Mouse (Mus musculus) neural tube, embryonic 13.5 days (tissue): Measurements from ENCODE around the gene Nppb. TPM values are rescaled to one million over a fixed set of nuclear protein-coding genes. Genes with fewer than 3 reads are reported as not detected.

Source experiments
- ATAC-seq: fragments of 200-750 bp; cut with Nextera tagmentation; 2 replicates; pipeline ENCODE4 v1.8.0; 2017; ENCODE audit warnings: low read depth, mild to moderate bottlenecking, moderate TSS enrichment, moderate library complexity
- H3K27ac ChIP-seq: fragments of 300-500 bp; sonication (generic); replicated peaks from 2 replicates; pipeline ENCODE4 v1.5.1; 2015; ENCODE audit warnings: moderate library complexity, mild to moderate bottlenecking, inconsistent platforms
- H3K27me3 ChIP-seq: fragments of 300-500 bp; sonication (generic); 2 replicates; pipeline ENCODE4 v1.6.1; 2015; ENCODE audit warnings: mild to moderate bottlenecking, inconsistent platforms
- H3K36me3 ChIP-seq: fragments of 300-500 bp; sonication (generic); 2 replicates; pipeline ENCODE4 v1.6.1; 2015; ENCODE audit warnings: mild to moderate bottlenecking, inconsistent platforms
- H3K4me1 ChIP-seq: fragments of 300-500 bp; sonication (generic); replicated peaks from 2 replicates; pipeline ENCODE4 v1.6.1; 2015; ENCODE audit warnings: inconsistent platforms
- H3K4me2 ChIP-seq: fragments of 300-500 bp; sonication (generic); 2 replicates; pipeline ENCODE4 v1.6.1; 2015; ENCODE audit warnings: inconsistent platforms, mild to moderate bottlenecking, moderate library complexity
- H3K4me3 ChIP-seq: fragments of 300-500 bp; sonication (generic); 2 replicates; pipeline ENCODE4 v1.5.1; 2015; ENCODE audit warnings: mild to moderate bottlenecking, inconsistent platforms
- H3K9ac ChIP-seq: fragments of 300-500 bp; sonication (generic); 2 replicates; pipeline ENCODE4 v1.6.1; 2015; ENCODE audit warnings: moderate library complexity, mild to moderate bottlenecking, inconsistent platforms
- H3K9me3 ChIP-seq: fragments of 300-500 bp; sonication (generic); 2 replicates; pipeline ENCODE4 v1.6.1; 2016; ENCODE audit warnings: inconsistent platforms
- WGBS: fragments of 180-500 bp; shearing (Covaris S2); methylation state at CpG from one replicate; pipeline ENCODE4 v1.1.7; 2015; 5-methylcytosine and 5-hydroxymethylcytosine counted together
- polyA plus RNA-seq: library from polyadenylated mRNA; unstranded; fragments of >200 nt; fragmentation: Nextera tagmentation; extraction: Ambion mirVana; gene quantifications from 2 replicates; pipeline ENCODE4 v1.2.1, GENCODE M21; 2015

The Nppb gene
- polyA plus RNA-seq = 0.43 TPM in 1 of 2 replicates, not detected in the other

- Histone ChIP-seq H3K36me3 (no peaks in the 10 kb centered on the region), H3K4me3 (no peak within 1 kb of the TSS), H3K4me1 (no peaks in the 10 kb centered on the region), H3K9me3 (no peaks in the 10 kb centered on the region), H3K4me2 (no peak within 1 kb of the TSS), H3K27ac (no peak within 1 kb of the TSS), H3K27me3 (no peaks in the 10 kb centered on the region), H3K9ac (no peak within 1 kb of the TSS)
- 34% methylated on average over 20 of the region's 20 CpGs for WGBS
- ATAC-seq = no peak
Measured at GRCm38 (mm10) chr4:147985205-147986132, at the start of gene Nppb. Gene Nppb, plus strand, starts transcription at chr4:147985788.

- Histone ChIP-seq H3K36me3 (no peaks in the 10 kb centered on the region), H3K9me3 (no peaks in the 10 kb centered on the region), H3K27me3 (no peaks in the 10 kb centered on the region), H3K4me2 (peak overlapping the region; percentile 88), H3K4me3 (peak overlapping the region; percentile 61), H3K27ac (no peak overlapping the region), H3K4me1 (peaks cover 13% of the 10 kb centered on the region; the same call in 1 of the 2 replicates), H3K9ac (peak overlapping the region; percentile 78; the same call in 1 of the 2 replicates)
- 21% methylated on average over 9 of the region's 9 CpGs for WGBS
- no peak for ATAC-seq
Measured at GRCm38 (mm10) chr4:147935904-147936303, 49.7 kb upstream of the Nppb start.

- under 1% methylated on average over 51 of the region's 51 CpGs for WGBS
- Histone ChIP-seq H3K27me3 (no peaks in the 10 kb centered on the region), H3K4me1 (peaks cover 14% of the 10 kb centered on the region), H3K9ac (peak within 1 kb of the TSS; percentile 78), H3K27ac (peak within 1 kb of the TSS; percentile 63), H3K4me3 (peak within 1 kb of the TSS; percentile 61), H3K9me3 (no peaks in the 10 kb centered on the region), H3K4me2 (peak within 1 kb of the TSS; percentile 88), H3K36me3 (no peaks in the 10 kb centered on the region)
- peak; percentile 38; the same call in 1 of the 2 replicates for ATAC-seq
Measured at GRCm38 (mm10) chr4:147936331-147936954, 49.1 kb upstream of the Nppb start, which contains the start of gene Plod1. Gene Plod1, minus strand, starts transcription at chr4:147936767.

GRCm38 (mm10) chr4:147937021-147937420, 48.6 kb upstream of the Nppb start:
- Histone ChIP-seq H3K36me3 (no peaks in the 10 kb centered on the region), H3K9me3 (no peaks in the 10 kb centered on the region), H3K4me2 (peak overlapping the region; percentile 88), H3K27ac (no peak overlapping the region), H3K4me1 (peaks cover 20% of the 10 kb centered on the region), H3K27me3 (no peaks in the 10 kb centered on the region), H3K4me3 (peak overlapping the region; percentile 61), H3K9ac (peak overlapping the region; percentile 78)
- WGBS = 50% methylated on average over 3 of the region's 3 CpGs
- ATAC-seq = no peak

GRCm38 (mm10) chr4:147937486-147937885, 48.1 kb upstream of the Nppb start:
- 55% methylated on average over 5 of the region's 5 CpGs for WGBS
- H3K36me3 ChIP-seq = no peaks in the 10 kb centered on the region
- no peaks in the 10 kb centered on the region for H3K9me3 ChIP-seq
- peaks cover 25% of the 10 kb centered on the region for H3K4me1 ChIP-seq
- H3K9ac ChIP-seq = no peak overlapping the region
- no peaks in the 10 kb centered on the region for H3K27me3 ChIP-seq
- H3K4me3 ChIP-seq = no peak overlapping the region
- ATAC-seq = no peak
- no peak overlapping the region for H3K4me2 ChIP-seq
- H3K27ac ChIP-seq = no peak overlapping the region

- H3K27ac ChIP-seq = peak overlapping the region; percentile 84; the same call in 1 of the 2 replicates
- no peak for ATAC-seq
- H3K4me3 ChIP-seq = no peak overlapping the region
- 70% methylated on average over 14 of the region's 14 CpGs for WGBS
- H3K9me3 ChIP-seq = no peaks in the 10 kb centered on the region
- no peak overlapping the region for H3K9ac ChIP-seq
- H3K4me1 ChIP-seq = peaks cover 34% of the 10 kb centered on the region
- H3K36me3 ChIP-seq = peaks cover 6% of the 10 kb centered on the region
- H3K4me2 ChIP-seq = no peak overlapping the region
- no peaks in the 10 kb centered on the region for H3K27me3 ChIP-seq
Measured at GRCm38 (mm10) chr4:147938148-147939096, 47.2 kb upstream of the Nppb start.

- no peak overlapping the region for H3K9ac ChIP-seq
- H3K9me3 ChIP-seq = no peaks in the 10 kb centered on the region
- H3K4me1 ChIP-seq = peaks cover 38% of the 10 kb centered on the region
- ATAC-seq = no peak
- peak overlapping the region; percentile 100 for H3K4me2 ChIP-seq
- peak overlapping the region; percentile 94 for H3K4me3 ChIP-seq
- H3K36me3 ChIP-seq = peaks cover 23% of the 10 kb centered on the region
- peak overlapping the region; percentile 84 for H3K27ac ChIP-seq
- H3K27me3 ChIP-seq = no peaks in the 10 kb centered on the region
- WGBS = 43% methylated on average over 9 of the region's 9 CpGs
Measured at GRCm38 (mm10) chr4:147940111-147940510, 45.5 kb upstream of the Nppb start.

GRCm38 (mm10) chr4:147940576-147941044, 45.0 kb upstream of the Nppb start, which contains the start of gene 2510039O18Rik:
Gene 2510039O18Rik, plus strand, starts transcription at chr4:147940895.
- ATAC-seq = peak; percentile 54
- peak within 1 kb of the TSS; percentile 94 for H3K4me3 ChIP-seq
- H3K9me3 ChIP-seq = no peaks in the 10 kb centered on the region
- H3K27ac ChIP-seq = peak within 1 kb of the TSS; percentile 84
- H3K4me2 ChIP-seq = peak within 1 kb of the TSS; percentile 100
- H3K27me3 ChIP-seq = no peaks in the 10 kb centered on the region
- H3K4me1 ChIP-seq = peaks cover 38% of the 10 kb centered on the region
- peak within 1 kb of the TSS; percentile 94 for H3K9ac ChIP-seq
- peaks cover 28% of the 10 kb centered on the region for H3K36me3 ChIP-seq
- 1% methylated on average over 33 of the region's 35 CpGs for WGBS

GRCm38 (mm10) chr4:147941045-147942020, 44.3 kb upstream of the Nppb start:
- no peaks in the 10 kb centered on the region for H3K27me3 ChIP-seq
- ATAC-seq = peak; percentile 63
- peaks cover 35% of the 10 kb centered on the region for H3K36me3 ChIP-seq
- peak overlapping the region; percentile 79 for H3K27ac ChIP-seq
- H3K9me3 ChIP-seq = no peaks in the 10 kb centered on the region
- 7% methylated on average over 88 of the region's 88 CpGs for WGBS
- peak overlapping the region; percentile 94 for H3K9ac ChIP-seq
- peaks cover 36% of the 10 kb centered on the region for H3K4me1 ChIP-seq
- peak overlapping the region; percentile 100 for H3K4me2 ChIP-seq
- H3K4me3 ChIP-seq = peak overlapping the region; percentile 94

GRCm38 (mm10) chr4:147943005-147943404, 42.6 kb upstream of the Nppb start:
- no peaks in the 10 kb centered on the region for H3K27me3 ChIP-seq
- 100% methylated on average over 1 of the region's 1 CpGs for WGBS
- H3K4me3 ChIP-seq = no peak overlapping the region
- H3K9me3 ChIP-seq = no peaks in the 10 kb centered on the region
- H3K4me2 ChIP-seq = peak overlapping the region; percentile 100
- no peak for ATAC-seq
- no peak overlapping the region for H3K27ac ChIP-seq
- peaks cover 41% of the 10 kb centered on the region for H3K4me1 ChIP-seq
- H3K9ac ChIP-seq = no peak overlapping the region
- peaks cover 52% of the 10 kb centered on the region for H3K36me3 ChIP-seq
